9 mouse cellular contexts compared by ENCODE assay signal in the genomic region with DNA sequence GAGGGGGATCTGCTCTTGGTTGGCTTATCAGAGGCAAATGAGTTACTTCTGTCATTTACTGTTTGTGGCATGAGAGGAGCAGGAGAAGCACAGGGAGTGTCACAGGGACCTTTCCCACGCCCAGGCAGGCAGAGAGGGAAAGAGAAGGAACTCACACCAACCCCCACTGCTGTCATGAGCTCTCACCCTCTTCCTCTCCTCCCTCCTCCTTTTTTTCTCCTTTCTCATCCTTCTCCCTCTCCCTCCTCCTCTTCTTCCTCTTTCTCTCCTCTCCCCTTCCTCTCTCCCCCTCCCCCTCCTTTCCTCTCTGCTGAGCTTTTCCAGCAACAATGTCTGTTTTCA. TPM values are rescaled to one million over a fixed set of nuclear protein-coding genes. Genes with fewer than 3 reads are reported as not detected.
A peak's percentile ranks its signal among the peaks of the same experiment; 100 is the strongest.
DNase-seq lines count a peak whose midpoint lies in the region; ATAC-seq and TF ChIP-seq lines count a peak whose summit lies in the region.
"Had no signal": no experiment of that assay in that cellular context is flagged by ENCODE, and none has a peak within 500 bp of the region (broad histone marks: within the 10 kb centered on the region; RNA-seq: fewer than 3 reads in every experiment).

No protein-coding gene starts in this region.

- H3K4me1 ChIP-seq in heart, embryonic 16.5 days (ENCODE audit: control insufficient read depth, insufficient read depth, low read length): peaks cover 9% of the 10 kb centered on the region
- peaks cover 16% of the 10 kb centered on the region for H3K4me1 ChIP-seq in midbrain, embryonic 10.5 days
- peaks cover 5% of the 10 kb centered on the region; the same call in 1 of the 2 replicates for H3K4me1 ChIP-seq in midbrain, embryonic 16.5 days (ENCODE audit: control insufficient read depth, insufficient read depth, low read length)
- peaks cover 12% of the 10 kb centered on the region for H3K4me1 ChIP-seq in limb, embryonic 10.5 days
- H3K4me1 ChIP-seq in small intestine, adult 2 months (ENCODE audit: control insufficient read depth, insufficient read depth, insufficient read length, low read length): peaks cover 3% of the 10 kb centered on the region

- peak overlapping the region; percentile 48 for H3K27ac ChIP-seq in heart, embryonic 16.5 days (ENCODE audit: low read length)
- H3K27ac ChIP-seq in midbrain, embryonic 10.5 days (replicated peaks): peak overlapping the region; percentile 39
- H3K27ac ChIP-seq in midbrain, embryonic 16.5 days (ENCODE audit: low read length): no peak overlapping the region
- H3K27ac ChIP-seq in limb, embryonic 10.5 days: peak overlapping the region; percentile 46
- H3K27ac ChIP-seq in small intestine, adult 2 months (ENCODE audit: insufficient read depth, low read depth, low read length): peak overlapping the region; percentile 46; the same call in 1 of the 2 replicates

- no peak overlapping the region for H3K4me3 ChIP-seq in heart, embryonic 16.5 days (ENCODE audit: low read length)
- no peak overlapping the region for H3K4me3 ChIP-seq in midbrain, embryonic 10.5 days
- no peak overlapping the region for H3K4me3 ChIP-seq in midbrain, embryonic 16.5 days (ENCODE audit: low read depth, low read length)
- no peak overlapping the region for H3K4me3 ChIP-seq in limb, embryonic 10.5 days
- no peak overlapping the region for H3K4me3 ChIP-seq in small intestine, adult 2 months (ENCODE audit: low read depth, low read length)

- 0% methylated on average over 1 of the region's 1 CpGs for WGBS in heart, embryonic 16.5 days
- WGBS in midbrain, embryonic 10.5 days: 0% methylated on average over 1 of the region's 1 CpGs
- WGBS in midbrain, embryonic 16.5 days: 50% methylated on average over 1 of the region's 1 CpGs
- 36% methylated on average over 1 of the region's 1 CpGs for WGBS in limb, embryonic 10.5 days
- 11% methylated on average over 1 of the region's 1 CpGs for WGBS in small intestine, adult 2 months

- peaks cover 3% of the 10 kb centered on the region; the same call in 1 of the 2 replicates for H3K9me3 ChIP-seq in heart, embryonic 16.5 days (replicated peaks; ENCODE audit: control insufficient read depth, low read length)
- no peaks in the 10 kb centered on the region for H3K9me3 ChIP-seq in midbrain, embryonic 10.5 days (replicated peaks)
- no peaks in the 10 kb centered on the region; the same call in 1 of the 2 replicates for H3K9me3 ChIP-seq in midbrain, embryonic 16.5 days (replicated peaks; ENCODE audit: control insufficient read depth, low read length, poor library complexity, severe bottlenecking)
- no peaks in the 10 kb centered on the region for H3K9me3 ChIP-seq in limb, embryonic 10.5 days (replicated peaks)

- H3K27me3 ChIP-seq in heart, embryonic 16.5 days (ENCODE audit: control insufficient read depth, insufficient read depth, low read length): no peaks in the 10 kb centered on the region
- no peaks in the 10 kb centered on the region for H3K27me3 ChIP-seq in midbrain, embryonic 10.5 days (ENCODE audit: low read depth, poor library complexity, severe bottlenecking)
- H3K27me3 ChIP-seq in midbrain, embryonic 16.5 days (ENCODE audit: control insufficient read depth, insufficient read depth, low read depth, low read length): no peaks in the 10 kb centered on the region
- H3K27me3 ChIP-seq in limb, embryonic 10.5 days (ENCODE audit: low read depth, poor library complexity, severe bottlenecking): no peaks in the 10 kb centered on the region
- no peaks in the 10 kb centered on the region for H3K27me3 ChIP-seq in small intestine, adult 2 months (ENCODE audit: control insufficient read depth, insufficient read depth, low read length)

- TF ChIP-seq POLR2A in small intestine, adult 2 months (IDR thresholded peaks at IDR 0.05; ENCODE audit: low read depth, low read length): no peak

- H3K9ac ChIP-seq in heart, embryonic 16.5 days (ENCODE audit: low read length): no peak overlapping the region
- H3K9ac ChIP-seq in midbrain, embryonic 16.5 days (ENCODE audit: low read depth, low read length): no peak overlapping the region

- H3K4me2 ChIP-seq in heart, embryonic 16.5 days (ENCODE audit: low read depth, low read length): peak overlapping the region; percentile 17; the same call in 1 of the 2 replicates
- H3K4me2 ChIP-seq in midbrain, embryonic 16.5 days (ENCODE audit: low read length): no peak overlapping the region

- no peak for TF ChIP-seq CTCF in small intestine, adult 2 months (IDR thresholded peaks at IDR 0.05; ENCODE audit: extremely low read depth, insufficient read length, insufficient replicate concordance, low read depth, low read length)

- no peaks in the 10 kb centered on the region for H3K36me3 ChIP-seq in heart, embryonic 16.5 days (ENCODE audit: control insufficient read depth, insufficient read depth)
- no peaks in the 10 kb centered on the region for H3K36me3 ChIP-seq in midbrain, embryonic 10.5 days
- H3K36me3 ChIP-seq in midbrain, embryonic 16.5 days (ENCODE audit: control insufficient read depth, insufficient read depth, low read length): no peaks in the 10 kb centered on the region
- H3K36me3 ChIP-seq in limb, embryonic 10.5 days: no peaks in the 10 kb centered on the region
- H3K36me3 ChIP-seq in small intestine, adult 2 months (ENCODE audit: control insufficient read depth, insufficient read depth, low read length): no peaks in the 10 kb centered on the region

- no peak for DNase-seq in heart, postnatal 10 days
- DNase-seq in midbrain, embryonic 10.5 days (ENCODE audit: low spot score): no peak
- no peak for DNase-seq in limb, embryonic 10.5 days (ENCODE audit: low spot score)
- DNase-seq in urinary bladder, postnatal 25 days (ENCODE audit: low spot score): no peak
- no peak for DNase-seq in adrenal gland, adult 8-10 months
- DNase-seq: cerebellum, postnatal 10 days had no signal

- ATAC-seq in heart, embryonic 16.5 days (replicated peaks; ENCODE audit: extremely low read depth, insufficient read depth, low FRiP score): no peak
- ATAC-seq in midbrain, embryonic 16.5 days: no peak

- intact Hi-C loops in heart, postnatal 10 days (cut with DNase I): no loop called here

RNA-seq across cellular contexts. Expression of a gene that starts 21.6 kb away (rescaled TPM):
- 7.3 and 7.6 TPM in 2 replicates for polyA plus RNA-seq in heart, embryonic 16.5 days (2015; fragmentation: Nextera tagmentation; extraction: Ambion mirVana)
- total RNA-seq in heart, postnatal 10 days (2021): 1 to 10 TPM; 1.2 to 3.6 TPM
- 5.9 and 6.1 TPM in 2 replicates for polyA plus RNA-seq in midbrain, embryonic 10.5 days (2016; fragmentation: Nextera tagmentation; extraction: Ambion mirVana)
- 12.3 and 14.6 TPM in 2 replicates for polyA plus RNA-seq in midbrain, embryonic 16.5 days (2015; fragmentation: Nextera tagmentation; extraction: Ambion mirVana)
- 2.9 and 6.2 TPM in 2 replicates for polyA plus RNA-seq in limb, embryonic 10.5 days (2016; fragmentation: Nextera tagmentation; extraction: Ambion mirVana)
- polyA plus RNA-seq in small intestine, adult 2 months (2012; rRNA removed): 1.8 and 3.0 TPM in 2 replicates
- total RNA-seq in adrenal gland, adult 8-10 months (2022): 10 to 100 TPM in 1 of 4 experiments, 1 to 10 TPM in 3; 4.5 to 14.4 (median 7.6) TPM
